Mouse (Mus musculus) midbrain, embryonic 12.5 days (tissue): ENCODE data around the gene Ddx6. TPM values are rescaled to one million over a fixed set of nuclear protein-coding genes. Genes with fewer than 3 reads are reported as not detected.
A peak's percentile ranks its signal among the peaks of the same experiment; 100 is the strongest.
"Not testable (repeated sequence)": the region's sequence is repeated elsewhere in the genome, so short reads cannot be mapped to it uniquely, and the experiment has no call there.

ENCODE experiments used
- ATAC-seq: fragments of 200-750 bp; cut with Nextera tagmentation; 2 replicates; pipeline ENCODE4 v1.8.0; 2017; ENCODE audit warnings: low read depth, moderate TSS enrichment, moderate library complexity; ENCODE audit not compliant: low FRiP score
- H3K27ac ChIP-seq: fragments of 300-500 bp; sonication (generic); replicated peaks from 2 replicates; pipeline ENCODE4 v1.5.1; 2016; ENCODE audit warnings: mild to moderate bottlenecking
- H3K27me3 ChIP-seq: fragments of 300-500 bp; sonication (generic); 2 replicates; pipeline ENCODE4 v1.6.1; 2016; ENCODE audit warnings: mild to moderate bottlenecking
- H3K36me3 ChIP-seq: fragments of 300-500 bp; sonication (generic); 2 replicates; pipeline ENCODE4 v1.6.1; 2016
- H3K4me1 ChIP-seq: fragments of 300-500 bp; sonication (generic); 2 replicates; pipeline ENCODE4 v1.6.1; 2016
- H3K4me2 ChIP-seq: fragments of 300-500 bp; sonication (generic); replicated peaks from 2 replicates; pipeline ENCODE4 v1.6.1; 2016; ENCODE audit warnings: mild to moderate bottlenecking, moderate library complexity
- H3K4me3 ChIP-seq: fragments of 300-500 bp; sonication (generic); 2 replicates; pipeline ENCODE4 v1.5.1; 2016; ENCODE audit warnings: mild to moderate bottlenecking
- H3K9ac ChIP-seq: fragments of 300-500 bp; sonication (generic); replicated peaks from 2 replicates; pipeline ENCODE4 v1.6.1; 2016; ENCODE audit warnings: mild to moderate bottlenecking, moderate library complexity
- H3K9me3 ChIP-seq: fragments of 300-500 bp; sonication (generic); 2 replicates; pipeline ENCODE4 v1.6.1; 2016; ENCODE audit warnings: mild to moderate bottlenecking
- WGBS: fragments of 180-500 bp; shearing (Covaris S2); methylation state at CpG from one replicate; pipeline ENCODE4 v1.1.7; 2016; 5-methylcytosine and 5-hydroxymethylcytosine counted together
- polyA plus RNA-seq: library from polyadenylated mRNA; unstranded; fragments of >200 nt; fragmentation: Nextera tagmentation; extraction: Ambion mirVana; gene quantifications from 2 replicates; pipeline ENCODE4 v1.2.1, GENCODE M21; 2016

Gene Ddx6
- 23.8 and 25.2 TPM in 2 replicates for polyA plus RNA-seq

- 1% methylated on average over 63 of the region's 80 CpGs for WGBS
Observed at GRCm38 (mm10) chr9:44604779-44605615, at the start of gene Ddx6. TSS of gene Ddx6 (plus strand) at chr9:44604892.

GRCm38 (mm10) chr9:44561597-44561996, 43.1 kb upstream of the Ddx6 start, which contains the start of gene Cxcr5:
TSS of gene Cxcr5 (minus strand) at chr9:44561877.
- Histone ChIP-seq H3K36me3 (no peaks in the 10 kb centered on the region), H3K4me3 (no peak within 1 kb of the TSS), H3K9me3 (no peaks in the 10 kb centered on the region), H3K4me2 (no peak within 1 kb of the TSS), H3K9ac (no peak within 1 kb of the TSS), H3K27me3 (no peaks in the 10 kb centered on the region), H3K27ac (no peak within 1 kb of the TSS), H3K4me1 (peaks cover 6% of the 10 kb centered on the region; the same call in 1 of the 2 replicates)
- ATAC-seq = no peak
- 71% methylated on average over 4 of the region's 4 CpGs for WGBS

More at GRCm38 (mm10) chr9:44604779-44605615, at the start of gene Ddx6:
- no peaks in the 10 kb centered on the region for H3K9me3 ChIP-seq
- peak within 1 kb of the TSS; percentile 98 for H3K4me3 ChIP-seq
- peaks cover 26% of the 10 kb centered on the region for H3K36me3 ChIP-seq
- H3K27ac ChIP-seq = peak within 1 kb of the TSS; percentile 100
- peak; percentile 77 for ATAC-seq
- H3K4me2 ChIP-seq = peak within 1 kb of the TSS; percentile 71
- H3K4me1 ChIP-seq = peaks cover 34% of the 10 kb centered on the region
- no peaks in the 10 kb centered on the region for H3K27me3 ChIP-seq
- H3K9ac ChIP-seq = peak within 1 kb of the TSS; percentile 100

- Histone ChIP-seq H3K4me2 (no peak overlapping the region), H3K27me3 (no peaks in the 10 kb centered on the region), H3K9ac (no peak overlapping the region), H3K9me3 (no peaks in the 10 kb centered on the region), H3K27ac (no peak overlapping the region), H3K4me3 (no peak overlapping the region), H3K36me3 (no peaks in the 10 kb centered on the region), H3K4me1 (peaks cover 6% of the 10 kb centered on the region; the same call in 1 of the 2 replicates)
- 57% methylated on average over 12 of the region's 12 CpGs for WGBS
- ATAC-seq = no peak
Observed at GRCm38 (mm10) chr9:44562936-44563335, 41.8 kb upstream of the Ddx6 start.

GRCm38 (mm10) chr9:44565367-44565766, 39.3 kb upstream of the Ddx6 start:
- Histone ChIP-seq H3K9me3 (no peaks in the 10 kb centered on the region), H3K4me3 (no peak overlapping the region), H3K36me3 (no peaks in the 10 kb centered on the region), H3K9ac (no peak overlapping the region), H3K27me3 (no peaks in the 10 kb centered on the region), H3K4me1 (peaks cover 6% of the 10 kb centered on the region; the same call in 1 of the 2 replicates), H3K4me2 (no peak overlapping the region), H3K27ac (no peak overlapping the region)
- ATAC-seq = no peak
- WGBS = 19% methylated on average over 6 of the region's 6 CpGs

GRCm38 (mm10) chr9:44567338-44568082, 37.2 kb upstream of the Ddx6 start:
- no peak for ATAC-seq
- H3K27ac ChIP-seq = no peak overlapping the region
- WGBS = 80% methylated on average over 9 of the region's 9 CpGs

GRCm38 (mm10) chr9:44568083-44568455, 36.6 kb upstream of the Ddx6 start:
- H3K27ac ChIP-seq = no peak overlapping the region
- H3K4me2 ChIP-seq = no peak overlapping the region
- 39% methylated on average over 7 of the region's 7 CpGs for WGBS
- H3K4me3 ChIP-seq = no peak overlapping the region
- H3K36me3 ChIP-seq = no peaks in the 10 kb centered on the region
- H3K9ac ChIP-seq = no peak overlapping the region
- H3K9me3 ChIP-seq = no peaks in the 10 kb centered on the region
- no peaks in the 10 kb centered on the region for H3K27me3 ChIP-seq
- no peak for ATAC-seq
- peaks cover 6% of the 10 kb centered on the region; the same call in 1 of the 2 replicates for H3K4me1 ChIP-seq

More at GRCm38 (mm10) chr9:44567338-44568082, 37.2 kb upstream of the Ddx6 start:
- Histone ChIP-seq H3K36me3 (no peaks in the 10 kb centered on the region), H3K4me3 (no peak overlapping the region), H3K4me1 (peaks cover 6% of the 10 kb centered on the region; the same call in 1 of the 2 replicates), H3K9me3 (no peaks in the 10 kb centered on the region), H3K4me2 (no peak overlapping the region), H3K9ac (no peak overlapping the region), H3K27me3 (no peaks in the 10 kb centered on the region)

- no peaks in the 10 kb centered on the region for H3K36me3 ChIP-seq
- H3K4me3 ChIP-seq = no peak overlapping the region
- 88% methylated on average over 12 of the region's 12 CpGs for WGBS
- ATAC-seq = no peak
- 0 out of 2 replicates have a peak, but pooled peaks cover under 1% of the 10 kb centered on the region for H3K4me1 ChIP-seq
- no peaks in the 10 kb centered on the region for H3K9me3 ChIP-seq
- no peak overlapping the region for H3K4me2 ChIP-seq
- H3K9ac ChIP-seq = no peak overlapping the region
- H3K27ac ChIP-seq = no peak overlapping the region
- H3K27me3 ChIP-seq = no peaks in the 10 kb centered on the region
Observed at GRCm38 (mm10) chr9:44570939-44571382, 33.7 kb upstream of the Ddx6 start.

GRCm38 (mm10) chr9:44573306-44573705, 31.4 kb upstream of the Ddx6 start:
- Histone ChIP-seq H3K9me3 (no peaks in the 10 kb centered on the region), H3K4me1 (no peaks in the 10 kb centered on the region), H3K36me3 (no peaks in the 10 kb centered on the region), H3K4me3 (no peak overlapping the region), H3K9ac (no peak overlapping the region), H3K4me2 (no peak overlapping the region), H3K27ac (no peak overlapping the region), H3K27me3 (no peaks in the 10 kb centered on the region)
- WGBS = 80% methylated on average over 4 of the region's 4 CpGs
- no peak for ATAC-seq

GRCm38 (mm10) chr9:44575095-44575494, 29.6 kb upstream of the Ddx6 start:
- H3K9ac ChIP-seq = no peak overlapping the region
- H3K27ac ChIP-seq = no peak overlapping the region
- H3K27me3 ChIP-seq = no peaks in the 10 kb centered on the region
- WGBS = 93% methylated on average over 2 of the region's 2 CpGs
- no peak overlapping the region for H3K4me3 ChIP-seq
- H3K36me3 ChIP-seq = no peaks in the 10 kb centered on the region
- H3K4me1 ChIP-seq = no peaks in the 10 kb centered on the region
- H3K9me3 ChIP-seq = no peaks in the 10 kb centered on the region
- H3K4me2 ChIP-seq = no peak overlapping the region
- no peak for ATAC-seq

- H3K27ac ChIP-seq, H3K36me3 ChIP-seq, H3K4me3 ChIP-seq, H3K4me2 ChIP-seq, H3K27me3 ChIP-seq, H3K9me3 ChIP-seq, ATAC-seq, H3K4me1 ChIP-seq, H3K9ac ChIP-seq: not testable (repeated sequence)
- WGBS = 93% methylated on average over 7 of the region's 7 CpGs
Observed at GRCm38 (mm10) chr9:44576046-44576445, 28.6 kb upstream of the Ddx6 start.

- Histone ChIP-seq H3K4me2 (no peak overlapping the region), H3K27me3 (no peaks in the 10 kb centered on the region)
- ATAC-seq = no peak
Observed at GRCm38 (mm10) chr9:44579392-44579791, 25.3 kb upstream of the Ddx6 start.

GRCm38 (mm10) chr9:44580085-44580484, 24.6 kb upstream of the Ddx6 start:
- Histone ChIP-seq H3K4me2 (no peak overlapping the region), H3K27me3 (no peaks in the 10 kb centered on the region), H3K9me3 (peaks cover 9% of the 10 kb centered on the region; the same call in 1 of the 2 replicates), H3K4me3 (no peak overlapping the region), H3K27ac (no peak overlapping the region), H3K36me3 (no peaks in the 10 kb centered on the region), H3K4me1 (no peaks in the 10 kb centered on the region), H3K9ac (no peak overlapping the region)
- ATAC-seq = no peak
- 89% methylated on average over 5 of the region's 5 CpGs for WGBS

More at GRCm38 (mm10) chr9:44579392-44579791, 25.3 kb upstream of the Ddx6 start:
- WGBS = 56% methylated on average over 6 of the region's 6 CpGs
- H3K9ac ChIP-seq = no peak overlapping the region
- H3K27ac ChIP-seq = no peak overlapping the region
- peaks cover 9% of the 10 kb centered on the region; the same call in 1 of the 2 replicates for H3K9me3 ChIP-seq
- no peaks in the 10 kb centered on the region for H3K36me3 ChIP-seq
- no peak overlapping the region for H3K4me3 ChIP-seq
- H3K4me1 ChIP-seq = no peaks in the 10 kb centered on the region
